Mouse (Mus musculus) c-Kit-positive CD71-positive TER-119-positive erythroid progenitor cells, embryonic 14.5 days (primary cell): Measurements from ENCODE around the gene Yod1.
A peak's percentile ranks its signal among the peaks of the same experiment; 100 is the strongest.

Experiments used
- DNase-seq: peaks from one replicate; pipeline ENCODE4 v3.0.0-alpha.2; 2013; ENCODE audit warnings: low spot score

The Yod1 gene

DNA sequence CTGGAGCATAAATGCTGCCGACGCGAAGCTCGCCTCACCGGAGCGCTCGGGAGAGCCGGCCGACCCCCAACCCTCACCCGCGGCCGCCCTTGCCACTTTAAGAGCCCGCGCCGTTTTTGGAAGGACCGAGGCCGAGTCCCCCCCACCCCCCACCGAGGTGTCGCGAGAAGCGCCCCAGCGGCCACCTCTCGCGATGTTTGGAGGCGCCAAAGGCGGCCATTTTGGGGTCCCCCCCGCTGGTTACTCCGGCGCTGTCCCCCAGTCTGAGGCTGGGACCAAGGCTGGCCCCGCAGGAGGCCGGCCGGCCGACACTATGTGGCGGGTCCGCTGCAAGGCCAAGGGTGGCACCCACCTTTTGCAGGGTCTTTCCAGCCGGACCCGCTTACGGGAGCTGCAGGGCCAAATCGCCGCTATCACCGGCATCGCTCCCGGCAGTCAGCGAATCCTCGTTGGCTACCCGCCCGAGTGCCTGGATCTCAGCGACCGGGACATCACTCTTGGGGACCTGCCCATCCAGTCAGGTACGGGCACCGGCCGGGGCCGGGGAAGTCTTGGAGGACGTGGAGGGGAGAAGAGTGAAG is at the start of gene Yod1:
Gene Yod1, plus strand, starts transcription at position 37 of the 581 bp plus-strand sequence.
- DNase-seq = peak; percentile 90

DNA sequence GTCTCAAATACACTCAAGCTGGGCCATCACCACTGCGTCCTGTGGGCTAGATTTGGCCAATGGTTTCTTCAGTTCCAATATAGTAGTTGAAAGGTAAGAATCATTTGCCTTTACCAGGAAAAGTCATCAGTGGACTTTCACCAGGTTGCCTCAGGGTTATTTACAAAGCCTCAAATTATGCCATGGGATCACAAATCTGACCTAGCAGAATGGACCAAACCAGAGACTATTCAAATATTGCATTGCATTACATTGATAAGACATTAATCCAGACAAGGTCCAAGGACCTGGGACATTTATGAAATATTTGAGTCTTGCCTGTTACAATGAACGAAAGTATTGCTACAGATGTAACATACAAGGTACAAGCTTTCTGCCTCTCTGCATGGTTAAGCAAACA is 38.6 kb upstream of the Yod1 start:
- no peak for DNase-seq

DNA sequence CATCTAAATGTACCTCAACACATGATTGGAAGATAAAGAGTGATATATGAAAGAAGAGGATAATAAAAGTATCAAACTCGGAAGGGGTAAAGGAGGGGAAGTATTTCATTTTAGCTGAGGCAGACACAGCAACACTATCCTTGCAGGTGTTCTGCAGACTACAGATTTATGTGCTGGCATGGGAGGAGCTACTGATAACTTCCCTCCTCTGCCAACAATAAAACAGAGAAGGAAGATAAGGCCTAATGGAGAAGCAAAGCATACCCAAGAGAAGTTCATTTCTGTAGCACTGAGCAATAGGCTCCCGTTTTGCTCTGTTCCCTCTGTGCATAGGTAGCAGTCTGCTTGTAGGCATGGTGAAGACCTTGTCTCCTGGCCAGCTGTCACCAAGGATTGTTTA is 36.1 kb upstream of the Yod1 start:
- DNase-seq = no peak

DNA sequence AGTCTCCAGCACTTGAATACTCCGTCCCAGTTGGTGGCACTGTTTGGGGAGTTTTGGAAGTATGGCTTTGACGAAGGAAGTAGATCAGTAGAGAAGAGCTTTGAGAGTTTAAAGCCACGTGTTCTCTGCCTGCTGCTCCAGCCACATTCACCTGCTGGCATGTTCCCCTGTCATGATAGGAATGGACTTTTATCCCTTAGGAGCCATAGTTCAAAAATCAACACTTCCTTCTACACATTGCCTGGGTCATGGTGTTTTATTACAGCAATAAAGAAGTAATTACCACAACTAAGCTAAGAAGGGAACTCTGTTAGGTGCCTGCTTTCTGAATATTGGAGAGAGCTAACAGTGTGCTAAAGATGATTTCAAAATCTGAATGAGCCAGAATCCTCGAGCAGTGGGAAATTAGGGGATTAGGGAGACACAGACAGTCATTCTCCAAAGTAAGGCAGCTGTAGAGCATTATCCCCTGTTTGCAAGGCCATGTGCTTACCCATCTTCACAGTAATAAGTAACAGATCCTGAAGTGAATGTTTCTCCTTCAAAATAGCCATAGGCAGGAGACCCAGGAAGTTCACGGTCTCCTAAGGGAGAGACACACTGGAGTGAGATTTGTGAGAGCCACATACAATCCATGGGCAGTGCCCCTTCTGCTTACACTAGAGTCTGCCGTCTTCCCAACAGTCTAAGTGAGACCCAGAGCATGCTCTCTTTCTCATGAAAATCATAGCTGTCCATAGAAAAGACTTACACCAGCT is 35.3 kb upstream of the Yod1 start:
- no peak for DNase-seq

DNA sequence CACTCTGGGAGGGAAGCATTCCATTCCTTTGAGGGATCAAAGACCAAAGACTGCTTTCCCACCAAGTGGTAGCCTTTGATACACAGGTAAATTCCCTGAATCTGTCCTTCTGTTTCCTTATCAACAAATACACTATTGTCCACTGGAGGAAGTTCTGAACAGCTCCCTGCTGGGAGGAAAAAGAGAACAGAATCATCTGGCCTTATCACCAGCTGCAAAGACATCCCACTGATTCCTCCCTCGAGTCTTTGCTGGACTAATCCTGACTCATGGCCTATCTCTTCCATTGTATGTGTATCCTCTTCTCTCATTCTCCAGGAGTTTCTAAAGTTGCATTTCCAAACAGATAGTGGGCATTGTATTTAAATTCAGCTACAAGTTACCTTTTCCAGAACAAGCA is 33.2 kb upstream of the Yod1 start:
- no peak for DNase-seq

DNA sequence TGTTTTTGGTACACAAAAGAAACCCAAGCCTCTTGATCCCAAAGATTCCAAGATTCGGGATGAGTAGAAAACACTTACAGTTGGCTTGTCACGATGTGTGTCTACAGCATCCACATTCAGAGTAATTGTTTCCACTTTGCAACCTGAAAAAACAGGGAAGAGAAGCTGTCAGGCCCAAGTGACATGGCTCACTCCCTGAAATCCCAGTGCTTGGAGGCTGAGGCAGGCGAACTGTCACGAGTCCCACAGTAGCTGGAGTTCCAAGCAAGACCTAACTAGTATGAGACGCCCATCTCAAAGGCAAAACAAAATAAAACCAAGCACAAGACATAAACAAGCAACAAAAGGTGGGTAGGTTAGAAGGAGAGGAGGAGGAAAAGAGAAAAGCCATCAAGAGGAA is 18.5 kb upstream of the Yod1 start:
- DNase-seq = no peak

DNA sequence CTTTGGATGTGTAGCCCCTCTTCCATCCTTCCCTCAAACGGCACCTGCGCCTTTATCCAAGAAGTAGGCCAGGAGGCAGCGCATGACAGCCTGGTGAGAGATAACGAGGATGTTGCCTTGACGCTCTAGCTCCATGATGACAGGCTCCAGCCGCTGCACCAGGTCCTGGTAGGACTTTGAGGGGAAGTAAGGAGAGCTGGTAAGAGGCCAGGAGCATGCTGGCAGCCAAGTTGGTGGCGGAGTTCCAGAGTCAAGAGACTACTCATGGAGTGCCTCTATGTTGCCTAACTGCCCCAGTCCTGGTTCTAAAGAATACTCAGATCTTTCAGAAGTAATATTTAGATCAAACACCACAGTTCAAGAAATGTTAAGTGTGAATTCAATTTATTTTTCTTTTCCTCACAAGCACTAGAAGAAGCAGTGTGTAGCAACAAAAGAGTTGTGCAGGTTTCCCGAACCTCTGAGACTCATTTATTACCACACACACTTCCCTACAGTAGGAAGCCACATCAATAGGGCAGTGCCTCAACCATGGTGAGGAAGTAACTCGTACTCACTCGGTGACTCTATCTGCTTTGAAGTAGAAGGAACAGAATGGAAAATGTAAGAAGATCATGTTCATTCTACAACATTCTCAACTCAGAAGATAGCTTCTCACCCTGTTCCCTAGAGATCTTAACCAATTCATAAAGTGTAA is 17.0 kb upstream of the Yod1 start:
- DNase-seq = no peak

DNA sequence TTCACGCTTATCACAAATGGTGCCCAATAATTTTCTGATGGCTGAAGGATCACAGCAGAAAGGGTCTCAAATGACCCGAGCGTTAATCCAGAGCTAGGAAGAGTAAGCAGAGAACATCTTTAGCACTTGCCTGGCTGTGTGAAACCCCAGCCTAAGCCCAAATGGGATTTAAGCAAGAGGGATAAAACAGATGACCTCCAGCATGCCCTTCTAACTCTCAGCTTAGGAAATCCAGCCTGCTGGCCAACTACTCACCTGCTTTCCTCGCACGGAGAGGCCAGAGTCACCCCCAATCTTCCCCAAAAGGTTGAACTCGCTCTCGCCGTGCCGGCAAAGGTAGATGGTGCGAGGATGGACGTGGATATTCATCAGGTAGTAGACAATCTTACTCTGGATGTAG is 15.2 kb upstream of the Yod1 start:
- DNase-seq = no peak

DNA sequence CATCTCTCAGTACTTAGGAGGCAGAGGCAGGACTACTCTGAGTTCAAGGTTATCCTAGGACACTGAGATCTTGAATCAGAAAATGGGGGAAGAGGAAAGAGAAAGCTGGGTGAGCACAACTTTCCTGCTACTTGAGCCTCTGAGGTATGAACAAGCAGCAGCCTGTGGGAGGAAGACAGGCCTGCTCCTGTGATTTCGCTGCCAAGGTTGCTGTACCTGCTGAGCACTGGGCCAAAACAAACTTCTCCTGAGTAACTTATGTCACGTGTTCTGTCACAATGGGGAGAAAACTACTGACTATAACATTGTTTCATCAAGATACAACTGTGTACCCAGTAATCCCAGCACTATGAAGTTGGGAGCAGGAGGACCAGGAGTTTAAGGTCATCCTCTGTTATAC is 13.5 kb upstream of the Yod1 start:
- no peak for DNase-seq

DNA sequence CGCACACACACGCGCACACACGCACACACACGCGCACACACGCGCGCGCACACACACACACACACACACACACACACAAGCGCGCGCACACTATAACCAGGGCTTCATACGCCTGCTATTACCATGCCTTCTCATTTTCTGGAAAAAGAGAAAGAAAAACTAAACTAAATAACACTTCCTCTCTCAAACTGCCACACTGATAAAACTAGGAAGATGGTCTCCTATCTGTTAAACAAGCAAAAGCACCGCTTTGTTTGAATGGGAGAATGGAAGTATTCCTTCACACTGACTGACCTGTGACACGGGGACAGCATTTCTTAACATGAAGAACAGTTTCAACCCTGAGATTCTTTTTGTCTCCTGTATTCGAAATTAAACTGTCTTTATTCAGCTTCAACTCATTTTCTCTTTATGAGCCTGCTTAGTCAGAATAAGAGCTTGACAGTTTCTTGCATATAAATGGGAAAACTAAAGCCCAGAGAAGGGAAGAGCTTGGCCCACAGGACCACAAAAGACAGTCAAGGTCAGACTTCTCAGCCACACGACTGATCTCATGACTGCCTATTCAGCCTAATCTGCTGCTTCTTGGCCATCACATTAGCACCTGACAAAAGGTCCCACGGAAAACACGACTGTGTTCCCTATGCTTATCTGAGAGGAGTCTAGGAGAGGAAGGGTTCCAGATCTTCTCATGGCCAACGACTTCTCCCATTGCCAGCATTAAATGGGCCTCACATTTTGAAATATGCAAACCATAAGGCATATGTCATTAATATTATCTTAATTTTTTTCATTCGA is 6.6 kb upstream of the Yod1 start:
- no peak for DNase-seq

DNA sequence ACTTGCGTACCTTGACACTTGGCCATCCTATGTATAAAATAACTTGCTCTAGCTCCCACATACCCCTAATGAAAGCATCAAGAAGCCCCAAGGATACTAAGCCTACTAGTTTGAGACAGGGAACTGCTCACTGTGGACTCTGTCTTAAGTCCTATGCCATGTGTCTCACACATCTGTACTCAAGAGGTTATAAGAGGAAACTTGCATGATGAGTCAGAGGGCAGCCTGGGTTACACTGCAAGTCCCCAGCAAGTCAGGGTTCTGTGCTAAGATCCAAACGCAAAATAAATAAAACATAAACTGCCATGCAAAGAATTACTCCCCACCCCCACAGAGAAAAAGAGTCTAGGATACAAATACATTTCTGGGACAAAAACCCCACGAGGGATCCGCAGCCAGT is 3.1 kb upstream of the Yod1 start:
- DNase-seq = no peak

DNA sequence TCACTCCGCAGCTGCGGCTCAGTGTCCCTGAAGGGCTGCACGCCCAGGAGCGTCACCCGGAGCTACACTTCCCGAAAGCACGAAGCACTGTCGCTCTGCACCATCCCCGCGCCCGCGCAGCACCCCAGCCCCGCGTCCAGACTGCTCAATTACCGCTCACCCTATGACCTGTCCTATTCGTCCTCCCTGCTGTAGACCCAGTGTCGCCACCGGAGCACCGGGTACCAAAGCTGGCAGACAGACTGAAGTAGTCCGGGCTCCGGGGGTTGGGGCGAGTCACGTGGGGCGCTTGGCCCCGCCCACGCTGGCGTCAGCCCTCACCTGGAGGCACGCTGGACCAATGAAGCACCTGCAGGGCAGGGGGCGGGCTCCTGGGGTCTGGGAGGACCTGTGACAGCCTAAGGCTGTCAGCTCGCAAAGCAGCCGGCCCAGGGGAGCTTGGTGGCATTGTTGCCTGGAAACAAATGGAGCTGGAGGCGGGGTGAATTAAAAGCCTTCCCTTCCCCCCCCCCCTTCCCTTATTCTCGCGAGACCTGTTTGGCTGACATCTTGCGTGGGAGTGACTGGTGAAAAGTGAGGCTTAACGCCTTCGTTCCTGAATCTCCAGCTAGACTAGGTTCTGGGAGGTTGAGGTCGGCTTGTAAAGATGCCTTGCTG is 1.4 kb upstream of the Yod1 start, which contains the start of gene Gm29427:
Gene Gm29427, minus strand, starts transcription at position 239 of the 657 bp plus-strand sequence.
- peak; percentile 90 for DNase-seq

DNA sequence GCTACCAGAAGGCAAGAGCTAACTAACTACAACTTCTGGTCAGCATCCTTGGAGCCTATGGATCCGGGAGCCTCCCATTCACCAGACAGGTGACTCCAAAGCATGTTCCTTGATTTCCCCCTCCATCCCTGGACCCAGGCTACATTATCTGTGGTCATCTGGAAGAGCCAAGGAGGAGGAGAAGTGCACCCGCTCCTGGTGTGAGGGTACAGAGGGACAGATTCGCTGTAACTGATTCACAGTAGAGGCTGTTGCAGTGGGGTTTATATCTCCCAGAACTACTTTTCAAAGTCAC is 962 bp upstream of the Yod1 start:
- no peak for DNase-seq

DNA sequence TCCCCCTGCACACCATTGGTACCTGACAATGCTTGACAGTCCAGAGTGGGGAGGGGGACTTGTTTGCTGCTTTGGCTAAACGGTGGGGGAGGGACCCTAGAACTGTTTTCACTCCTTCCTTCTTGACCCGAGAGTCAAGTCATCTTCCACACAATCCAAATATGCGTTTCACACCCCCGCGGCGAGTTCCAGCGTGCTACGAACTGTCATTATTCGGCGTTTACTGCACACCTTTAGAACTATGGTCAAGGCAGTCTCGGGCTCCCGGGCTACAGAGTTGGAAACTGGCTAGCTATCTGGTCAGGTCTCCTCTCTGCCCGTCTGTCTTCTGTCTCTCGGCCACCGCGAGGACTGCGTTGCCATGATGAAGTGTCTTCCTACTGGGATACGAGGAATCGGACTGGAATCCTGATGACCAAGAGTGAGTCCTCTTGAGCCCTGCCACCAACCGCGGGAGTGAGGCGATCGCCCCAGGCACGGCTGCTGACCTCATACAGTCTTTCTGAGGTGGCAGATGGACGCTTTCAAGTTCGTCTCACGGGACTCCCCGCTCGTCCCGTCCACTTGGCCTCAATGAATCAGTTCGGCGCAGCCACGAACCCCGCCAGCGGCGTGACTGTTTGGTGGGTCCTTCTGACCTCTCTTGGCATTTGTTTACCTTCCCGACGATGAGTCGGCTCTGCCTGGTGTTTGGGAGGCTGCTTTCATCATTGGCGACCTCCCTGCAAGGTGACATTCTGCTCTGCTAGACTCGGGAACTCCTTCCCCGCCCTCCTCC is 425 bp upstream of the Yod1 start:
- DNase-seq = peak; percentile 53

DNA sequence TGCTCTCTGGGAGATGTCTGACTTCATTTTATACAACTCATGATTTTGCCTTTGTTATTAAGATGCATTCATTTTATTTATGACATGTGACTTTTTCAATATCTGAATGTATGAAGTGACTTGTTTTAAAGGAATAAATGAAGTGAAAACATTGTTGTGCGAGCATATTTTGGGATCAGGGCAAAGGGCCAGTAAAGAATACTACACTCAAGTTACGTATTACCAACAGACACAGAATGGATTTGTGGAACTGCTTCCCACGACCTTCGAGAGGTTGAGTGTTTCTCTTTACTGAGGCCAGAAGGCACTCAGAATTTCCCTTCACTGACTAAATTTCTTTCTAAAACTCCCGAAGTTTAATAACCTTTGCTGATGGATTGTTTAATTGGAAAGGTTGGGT is 7.1 kb downstream of the Yod1 start:
- DNase-seq = no peak

DNA sequence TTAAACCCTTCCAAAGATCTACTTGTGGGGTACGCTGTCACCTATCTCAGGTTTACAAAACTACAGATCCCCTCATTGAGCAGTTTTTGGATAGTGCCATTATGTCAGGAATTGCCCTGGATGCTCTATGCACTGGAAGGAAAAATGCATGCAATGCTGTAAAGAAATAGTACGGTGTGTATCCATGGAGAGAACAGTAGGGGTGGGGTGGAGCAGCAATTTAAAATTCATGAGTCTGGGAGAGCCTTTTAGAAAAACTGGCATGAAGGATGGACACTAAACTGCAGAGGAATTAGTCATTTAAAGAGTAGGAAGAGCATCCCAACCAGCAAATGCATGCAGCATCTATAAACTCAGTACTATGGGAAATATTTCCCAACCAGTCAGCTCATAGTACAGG is 9.3 kb downstream of the Yod1 start:
- no peak for DNase-seq

DNA sequence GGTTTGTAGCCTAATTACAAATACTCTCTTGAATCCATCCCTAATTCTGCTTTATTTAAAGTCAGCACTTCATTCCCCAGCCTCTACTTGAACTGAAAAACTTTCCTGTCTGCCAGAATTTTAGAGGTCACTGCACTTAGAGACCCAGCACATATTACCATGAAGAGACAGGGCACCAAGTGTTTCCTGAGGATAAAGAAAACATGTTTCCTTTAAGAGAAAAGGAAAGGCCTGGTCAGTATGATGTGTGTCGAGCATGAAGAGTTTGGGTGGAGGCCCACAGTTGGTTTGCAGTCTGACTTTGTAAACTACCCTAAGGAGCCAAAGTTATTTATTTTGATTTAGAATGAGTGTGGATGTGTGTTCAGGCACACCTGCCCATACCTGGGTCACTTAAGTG is 10.9 kb downstream of the Yod1 start:
- no peak for DNase-seq

DNA sequence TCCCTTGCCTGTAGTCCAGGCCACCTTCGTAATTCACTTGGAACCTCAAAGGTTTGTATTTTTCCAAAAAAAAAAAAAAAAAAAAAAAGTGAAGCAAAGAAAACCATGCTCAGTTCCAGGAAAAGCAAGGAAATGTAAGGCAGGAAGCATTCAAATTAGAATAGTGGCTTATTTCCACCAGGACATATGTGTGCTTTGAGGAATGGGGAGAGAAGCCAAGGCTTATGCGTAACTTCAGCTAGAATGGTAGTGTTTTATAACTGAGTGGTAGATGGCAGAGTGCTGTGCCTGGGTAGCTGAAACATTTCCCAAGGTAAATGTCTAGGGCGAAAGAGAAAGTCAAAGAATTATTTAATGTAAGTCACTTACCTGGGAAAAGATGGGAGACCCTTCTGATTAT is 11.6 kb downstream of the Yod1 start:
- DNase-seq = no peak

DNA sequence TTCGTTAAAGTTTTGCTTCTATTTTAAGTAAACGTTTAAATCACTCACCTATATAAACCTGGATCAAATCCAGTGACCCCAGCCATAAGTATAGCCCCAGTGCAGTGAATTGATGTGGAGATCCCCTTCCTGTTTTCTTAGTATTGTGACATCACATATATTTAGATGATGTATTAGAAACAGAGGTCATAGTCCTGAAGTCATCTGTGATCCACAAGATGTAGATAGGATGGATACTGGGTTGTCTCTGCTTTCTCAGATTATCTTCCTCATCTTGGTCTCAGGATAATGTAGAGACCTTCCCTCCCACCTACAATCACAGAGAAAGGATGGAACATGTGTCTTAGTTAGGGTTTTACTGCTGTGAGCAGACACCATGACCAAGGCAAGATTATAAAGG is 12.0 kb downstream of the Yod1 start, which contains the start of gene Pfkfb2:
Gene Pfkfb2, minus strand, starts transcription at position 101 of the 400 bp plus-strand sequence.
- no peak for DNase-seq

DNA sequence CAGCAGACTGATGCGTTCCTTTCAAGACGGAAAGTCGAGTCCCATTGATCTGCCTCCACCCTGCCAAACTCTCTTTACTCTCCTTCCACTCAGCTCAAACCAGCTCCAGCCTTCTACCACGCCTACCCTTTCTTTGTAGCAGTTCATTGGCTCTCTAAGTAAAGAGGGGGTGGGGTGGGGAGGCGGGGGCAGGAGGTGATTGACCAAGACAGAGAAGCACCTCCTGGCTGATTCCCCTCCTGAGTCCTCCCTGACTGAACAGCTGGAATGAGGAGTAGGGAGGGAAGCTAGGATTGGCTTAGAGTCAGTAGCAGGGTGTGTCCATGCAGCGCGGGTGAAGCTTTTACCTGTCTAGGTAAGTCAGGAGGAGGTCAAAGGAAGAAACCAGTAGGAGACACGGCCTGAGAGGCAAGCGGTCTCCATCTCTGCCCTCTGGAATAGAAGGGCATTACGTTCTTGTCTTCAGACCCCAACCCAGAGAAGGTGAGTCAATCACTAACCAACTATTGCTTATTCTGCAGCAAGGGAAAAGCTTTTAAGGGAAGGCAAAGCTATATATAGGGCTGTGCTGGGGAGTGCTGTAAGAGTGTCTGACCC is 14.7 kb downstream of the Yod1 start, which contains the start of gene AA986860:
Gene AA986860, plus strand, starts transcription at position 236 of the 597 bp plus-strand sequence.
- DNase-seq = peak; percentile 85
